Mouse (Mus musculus) hindbrain, postnatal 0 days (tissue): ENCODE measurements around the gene Mob3a. TPM values are rescaled to one million over a fixed set of nuclear protein-coding genes. Genes with fewer than 3 reads are reported as not detected.
A peak's percentile ranks its signal among the peaks of the same experiment; 100 is the strongest.

Experiments
- ATAC-seq: fragments of 200-750 bp; cut with Nextera tagmentation; 2 replicates; pipeline ENCODE4 v1.8.0; 2017; ENCODE audit warnings: mild to moderate bottlenecking, moderate TSS enrichment, moderate library complexity
- DNase-seq: peaks from one replicate; pipeline ENCODE4 v3.0.0-alpha.2; 2015; ENCODE audit warnings: low spot score
- H3K27ac ChIP-seq: fragments of 300-500 bp; sonication (generic); 2 replicates; pipeline ENCODE4 v1.5.1; 2014; ENCODE audit warnings: mild to moderate bottlenecking
- H3K27me3 ChIP-seq: fragments of 300-500 bp; sonication (generic); 2 replicates; pipeline ENCODE4 v1.6.1; 2014; ENCODE audit warnings: low read length, mixed read lengths; ENCODE audit not compliant: insufficient read depth
- H3K36me3 ChIP-seq: fragments of 300-500 bp; sonication (generic); 2 replicates; pipeline ENCODE4 v1.6.1; 2014; ENCODE audit warnings: low read length, mixed read lengths; ENCODE audit not compliant: insufficient read depth
- H3K4me1 ChIP-seq: fragments of 300-500 bp; sonication (generic); 2 replicates; pipeline ENCODE4 v1.6.1; 2014; ENCODE audit warnings: antibody characterized with exemption, low read length, mixed read lengths; ENCODE audit not compliant: insufficient read depth
- H3K4me2 ChIP-seq: fragments of 300-500 bp; sonication (generic); 2 replicates; pipeline ENCODE4 v1.6.1; 2014; ENCODE audit warnings: low read depth, mild to moderate bottlenecking, low read length, moderate library complexity, mixed read lengths
- H3K4me3 ChIP-seq: fragments of 300-500 bp; sonication (generic); 2 replicates; pipeline ENCODE4 v1.5.1; 2014; ENCODE audit warnings: low read length
- H3K9ac ChIP-seq: fragments of 300-500 bp; sonication (generic); replicated peaks from 2 replicates; pipeline ENCODE4 v1.6.1; 2014; ENCODE audit warnings: mild to moderate bottlenecking, low read length, moderate library complexity, mixed read lengths
- H3K9me3 ChIP-seq: fragments of 300-500 bp; sonication (generic); 2 replicates; pipeline ENCODE4 v1.6.1; 2016; ENCODE audit warnings: low read length, mixed read lengths
- CTCF ChIP-seq: IDR thresholded peaks from 2 replicates; pipeline ENCODE4 v1.5.1; 2016; ENCODE audit warnings: antibody characterized with exemption, control low read depth, low read depth
- WGBS: fragments of 180-500 bp; shearing (Covaris S2); extraction: QIAGEN DNeasy Blood & Tissue Kit; methylation state at CpG from one replicate; pipeline ENCODE4 v1.1.7; 2014; 5-methylcytosine and 5-hydroxymethylcytosine counted together
- polyA plus RNA-seq: library from polyadenylated mRNA; unstranded; fragments of >200 nt; fragmentation: Nextera tagmentation; extraction: Ambion mirVana; gene quantifications from 2 replicates; pipeline ENCODE4 v1.2.1, GENCODE M21; 2015
- total RNA-seq: library from RNA; depleted of rRNA; stranded (reverse); fragments of >200 nt; gene quantifications from 2 replicates; pipeline ENCODE4 v1.2.3, GENCODE M21; 2014; rRNA removed

Gene Mob3a
- total RNA-seq (68.3 and 76.4 TPM in 2 replicates), polyA plus RNA-seq (37.2 and 38.8 TPM in 2 replicates)

DNA sequence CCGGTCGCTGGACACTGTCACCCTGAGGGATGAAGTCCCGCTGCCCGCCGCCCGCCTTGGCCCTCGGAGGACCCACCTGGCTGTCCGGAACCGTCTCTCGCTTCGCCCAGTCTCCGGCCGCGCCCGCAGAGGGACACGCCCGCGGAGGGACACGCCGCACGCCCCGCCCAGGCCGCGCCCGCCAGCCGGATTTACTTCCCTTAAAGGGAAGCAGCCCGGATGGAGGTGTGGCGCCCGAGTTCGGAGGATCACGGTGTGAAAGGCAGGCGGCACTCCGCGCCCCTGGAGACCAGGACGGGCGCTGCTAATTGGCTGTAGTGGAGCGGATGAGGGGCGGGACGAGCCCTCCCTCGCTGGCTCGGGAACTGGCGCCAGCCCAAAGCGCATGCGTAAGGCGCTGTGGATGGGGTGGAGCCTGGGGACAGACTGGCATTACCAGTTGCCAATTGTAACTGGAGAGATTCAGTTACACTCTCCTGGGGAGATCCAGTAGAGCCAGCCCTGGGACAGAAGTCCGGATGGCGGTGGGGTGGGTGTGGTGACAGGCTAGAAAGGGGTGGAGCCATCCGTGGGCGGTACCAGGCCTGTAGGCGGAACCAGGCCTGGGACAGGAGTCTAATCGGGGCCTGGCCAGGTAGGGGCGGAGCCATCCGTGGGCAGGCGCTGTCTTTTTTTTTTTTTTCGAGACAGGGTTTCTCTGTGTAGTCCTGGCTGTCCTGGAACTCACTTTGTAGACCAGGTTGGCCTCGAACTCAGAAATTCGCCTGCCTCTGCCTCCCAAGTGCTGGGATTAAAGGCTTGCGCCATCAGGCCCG is at the start of gene Mob3a, which contains the start of gene Izumo4:
Mob3a (minus strand) TSS at position 257 of the 815 bp plus-strand sequence.
Izumo4 (plus strand) TSS at position 464 of the 815 bp plus-strand sequence.
- ATAC-seq (peak; percentile 97), DNase-seq (peak; percentile 99)
- peaks cover 5% of the 10 kb centered on the region; the same call in 1 of the 2 replicates for H3K36me3 ChIP-seq
- no peaks in the 10 kb centered on the region for H3K27me3 ChIP-seq
- peak within 1 kb of the TSS; percentile 67 for H3K9ac ChIP-seq
- peak within 1 kb of the TSS; percentile 78 for H3K27ac ChIP-seq
- under 1% methylated on average over 58 of the region's 59 CpGs for WGBS
- peak within 1 kb of the TSS; percentile 68 for H3K4me2 ChIP-seq
- peaks cover 18% of the 10 kb centered on the region; the same call in 1 of the 2 replicates for H3K4me1 ChIP-seq
- TF ChIP-seq CTCF: peak; percentile 40
- H3K9me3 ChIP-seq: no peaks in the 10 kb centered on the region
- H3K4me3 ChIP-seq: peak within 1 kb of the TSS; percentile 58

DNA sequence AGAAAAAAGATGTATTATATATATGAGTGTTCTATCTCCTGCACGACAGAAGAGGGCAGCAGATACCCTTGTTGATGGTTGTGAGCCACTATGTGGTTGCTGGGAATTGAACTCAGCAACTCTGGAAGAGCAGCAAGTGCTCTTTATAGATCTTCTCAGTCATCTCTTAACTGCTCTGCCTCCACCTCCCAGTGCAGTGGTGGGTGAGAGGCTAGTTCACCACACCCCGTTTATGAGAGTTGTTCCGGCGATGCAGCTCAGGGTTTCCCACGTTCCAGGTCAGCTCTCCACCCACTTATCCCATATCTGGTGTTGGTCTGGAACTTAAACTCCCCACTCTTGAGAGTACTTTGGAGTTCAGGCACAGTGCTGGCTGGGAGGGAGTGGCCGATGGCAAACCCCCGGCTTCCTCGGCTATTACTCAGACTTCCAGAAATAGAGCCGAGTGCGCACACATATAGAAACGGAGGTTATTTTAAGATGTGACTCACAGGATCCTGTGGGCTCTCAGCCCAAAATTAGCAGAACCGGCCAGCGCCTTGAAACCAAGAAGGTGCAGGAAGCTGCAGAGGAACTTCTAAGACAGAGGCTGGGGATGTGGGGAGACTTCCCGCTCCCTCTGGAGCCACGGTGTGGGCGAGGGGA is 49.5 kb upstream of the Mob3a start:
- H3K4me2 ChIP-seq: peak overlapping the region; percentile 46
- peaks cover 7% of the 10 kb centered on the region; the same call in 1 of the 2 replicates for H3K4me1 ChIP-seq
- no peaks in the 10 kb centered on the region for H3K9me3 ChIP-seq
- H3K27me3 ChIP-seq: no peaks in the 10 kb centered on the region
- H3K4me3 ChIP-seq: peak overlapping the region; percentile 16; the same call in 1 of the 2 replicates
- no peaks in the 10 kb centered on the region for H3K36me3 ChIP-seq
- DNase-seq: peak; percentile 20
- no peak for ATAC-seq
- H3K27ac ChIP-seq: no peak overlapping the region; the same call in 1 of the 2 replicates
- 15% methylated on average over 16 of the region's 16 CpGs for WGBS
- TF ChIP-seq CTCF: no peak; the same call in 1 of the 2 replicates
- no peak overlapping the region for H3K9ac ChIP-seq

DNA sequence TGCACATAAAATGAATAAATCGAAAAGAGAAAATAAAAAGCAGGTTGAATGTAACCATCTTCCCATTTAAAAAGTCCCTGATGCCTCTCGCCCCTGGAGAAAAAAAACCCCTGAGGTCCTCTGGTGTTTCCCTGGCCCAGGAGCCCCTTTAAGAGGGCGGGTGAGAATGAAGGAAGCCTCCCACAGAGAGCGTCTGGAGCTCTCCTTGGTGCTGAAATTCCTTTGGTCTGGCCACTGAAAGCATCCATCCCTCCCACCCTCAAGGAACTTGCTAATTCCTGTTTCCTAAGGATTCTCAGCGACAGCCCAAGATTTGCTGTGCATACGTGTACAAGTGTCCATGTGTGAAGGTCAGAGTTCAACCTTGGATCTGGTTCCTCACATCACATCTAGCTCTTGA is 46.8 kb upstream of the Mob3a start:
- Histone ChIP-seq H3K27me3 (no peaks in the 10 kb centered on the region), H3K4me3 (no peak overlapping the region), H3K36me3 (no peaks in the 10 kb centered on the region), H3K9ac (no peak overlapping the region), H3K4me1 (0 out of 2 replicates have a peak, but pooled peaks cover 3% of the 10 kb centered on the region), H3K9me3 (no peaks in the 10 kb centered on the region), H3K27ac (no peak overlapping the region), H3K4me2 (no peak overlapping the region)
- no peak for TF ChIP-seq CTCF
- 15% methylated on average over 6 of the region's 6 CpGs for WGBS
- ATAC-seq: no peak
- peak; percentile 67 for DNase-seq

DNA sequence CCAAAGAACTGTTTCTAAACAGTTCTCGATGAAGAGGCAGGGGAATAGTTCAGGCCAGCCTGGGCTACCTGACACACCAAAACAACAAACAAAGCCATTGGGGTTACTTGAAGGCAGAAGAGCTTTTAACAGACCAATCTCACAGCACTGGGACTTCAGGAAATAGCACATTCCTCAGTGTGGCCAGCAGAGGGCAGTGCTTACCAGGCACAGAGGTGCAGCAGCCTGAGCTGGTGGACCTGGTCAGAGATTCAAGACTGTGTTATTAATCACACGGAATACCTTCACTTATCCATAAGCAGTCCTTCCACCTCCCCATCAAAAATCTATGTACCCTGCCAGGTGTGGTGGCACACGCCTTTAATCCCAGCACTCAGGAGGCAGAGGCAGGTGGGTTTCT is 45.6 kb upstream of the Mob3a start:
- TF ChIP-seq CTCF: peak; percentile 97
- 16% methylated on average over 3 of the region's 3 CpGs for WGBS
- ATAC-seq: peak; percentile 46; the same call in 1 of the 2 replicates

DNA sequence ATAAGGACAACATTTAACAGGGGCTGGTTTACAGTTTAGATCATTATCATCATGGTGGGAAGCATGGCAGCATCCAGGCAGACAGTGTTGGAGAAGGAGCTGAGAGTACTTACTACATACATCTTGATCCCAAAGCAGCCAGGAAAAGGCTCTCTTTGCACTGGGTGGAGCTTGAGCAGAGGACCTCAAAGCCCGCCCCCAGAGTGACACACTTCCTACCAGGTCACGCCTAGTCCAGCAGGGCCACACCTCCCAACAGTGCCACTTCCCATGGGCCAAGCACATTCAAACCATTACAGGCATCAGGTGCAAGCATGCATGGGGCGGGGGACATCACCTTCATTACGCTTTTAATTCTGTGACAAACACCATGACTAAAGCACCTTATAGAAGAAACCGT is 42.5 kb upstream of the Mob3a start:
- H3K36me3 ChIP-seq: no peaks in the 10 kb centered on the region
- H3K4me3 ChIP-seq: no peak overlapping the region
- no peak for DNase-seq
- WGBS: 44% methylated on average over 5 of the region's 5 CpGs
- H3K9ac ChIP-seq: no peak overlapping the region
- H3K27ac ChIP-seq: no peak overlapping the region
- ATAC-seq: no peak
- H3K9me3 ChIP-seq: no peaks in the 10 kb centered on the region
- H3K4me2 ChIP-seq: no peak overlapping the region
- TF ChIP-seq CTCF: no peak
- no peaks in the 10 kb centered on the region for H3K27me3 ChIP-seq
- peaks cover 15% of the 10 kb centered on the region for H3K4me1 ChIP-seq

More for the DNA sequence above, 45.6 kb upstream of the Mob3a start:
- H3K36me3 ChIP-seq: no peaks in the 10 kb centered on the region
- no peak overlapping the region for H3K27ac ChIP-seq
- H3K27me3 ChIP-seq: no peaks in the 10 kb centered on the region
- H3K9me3 ChIP-seq: no peaks in the 10 kb centered on the region
- peak; percentile 80 for DNase-seq
- H3K4me3 ChIP-seq: no peak overlapping the region
- peaks cover 8% of the 10 kb centered on the region; the same call in 1 of the 2 replicates for H3K4me1 ChIP-seq
- no peak overlapping the region for H3K9ac ChIP-seq
- H3K4me2 ChIP-seq: no peak overlapping the region

DNA sequence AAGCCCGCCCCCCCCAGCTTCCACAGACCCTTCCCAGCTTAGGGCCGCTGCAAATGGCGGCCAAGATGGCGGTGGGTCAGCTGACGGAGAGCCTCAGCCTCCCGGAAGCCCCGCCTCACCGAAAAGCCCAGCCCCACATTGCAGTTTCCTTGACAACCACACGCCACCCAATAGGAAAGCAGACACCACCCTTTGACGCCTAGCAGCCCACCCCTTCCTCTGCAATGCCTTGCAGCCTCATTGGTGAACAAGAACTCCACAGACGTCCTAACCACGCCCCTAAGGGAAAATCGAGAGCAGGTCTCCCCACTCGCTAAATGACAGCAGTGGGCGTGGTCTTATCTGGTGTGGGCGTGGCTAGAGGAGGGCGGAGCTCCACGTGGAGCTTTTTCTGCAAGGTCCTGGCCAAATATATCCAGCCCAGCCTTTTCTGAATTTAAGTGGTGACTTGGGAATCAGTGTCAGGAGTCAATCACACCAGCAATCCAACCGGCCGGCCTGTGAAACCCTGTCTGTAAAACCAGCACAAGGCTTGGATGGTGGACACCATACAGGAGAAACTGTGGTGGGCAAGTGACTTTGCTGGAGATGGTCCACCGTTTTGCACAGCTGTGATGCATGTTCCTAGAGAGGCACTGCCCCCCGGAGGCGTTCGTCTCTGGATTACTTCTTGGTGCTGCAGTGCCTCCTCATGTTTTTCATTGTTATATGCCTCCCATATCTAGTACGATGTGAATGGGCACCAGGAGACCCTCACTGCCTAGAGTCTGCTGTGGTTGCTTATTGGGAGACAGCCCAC is 40.6 kb upstream of the Mob3a start, which contains the start of gene Ap3d1:
Ap3d1 (minus strand) TSS at position 85 of the 799 bp plus-strand sequence.
- peak within 1 kb of the TSS; percentile 99 for H3K9ac ChIP-seq
- H3K9me3 ChIP-seq: no peaks in the 10 kb centered on the region
- no peaks in the 10 kb centered on the region for H3K36me3 ChIP-seq
- peak within 1 kb of the TSS; percentile 100 for H3K4me3 ChIP-seq
- DNase-seq (peak; percentile 100), ATAC-seq (peak; percentile 100)
- no peaks in the 10 kb centered on the region for H3K27me3 ChIP-seq
- H3K4me1 ChIP-seq: peaks cover 20% of the 10 kb centered on the region
- WGBS: 1% methylated on average over 25 of the region's 25 CpGs
- H3K27ac ChIP-seq: peak within 1 kb of the TSS; percentile 83
- TF ChIP-seq CTCF: peak; percentile 40; the same call in 1 of the 2 replicates
- peak within 1 kb of the TSS; percentile 92 for H3K4me2 ChIP-seq
